Mouse (Mus musculus) brain, embryonic 14.5 days (tissue): ENCODE data around the gene Ifrd2.

Experiments
- CTCF ChIP-seq: fragments of 200-500 bp; IDR thresholded peaks from 2 replicates; pipeline ENCODE4 v1.5.1; 2012; ENCODE audit warnings: inconsistent platforms, mild to moderate bottlenecking, moderate library complexity, borderline replicate concordance; ENCODE audit not compliant: insufficient read depth, insufficient read length; ENCODE audit errors: extremely low read depth
- POLR2A ChIP-seq: fragments of 200-500 bp; IDR thresholded peaks from 2 replicates; pipeline ENCODE4 v1.6.1; 2012; ENCODE audit warnings: mild to moderate bottlenecking, inconsistent platforms, borderline replicate concordance; ENCODE audit not compliant: poor library complexity, insufficient read depth, insufficient read length, severe bottlenecking; ENCODE audit errors: extremely low read depth

DNA sequence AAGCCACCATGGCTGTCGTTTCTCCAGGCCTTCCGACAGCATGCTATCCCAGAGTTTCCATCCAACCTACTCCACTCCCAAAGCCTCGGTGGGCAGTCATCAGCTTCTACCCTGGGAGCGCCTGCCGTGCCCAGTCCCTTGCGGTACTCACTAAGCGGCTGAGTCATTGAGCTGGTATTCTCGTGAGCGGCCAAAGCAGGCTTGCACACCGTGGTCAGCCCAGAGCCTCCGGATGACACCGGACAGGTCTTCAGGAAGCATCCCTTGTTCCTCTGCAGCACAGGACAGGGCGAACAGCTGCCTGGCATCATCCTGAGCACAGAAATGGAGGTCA lies 32.1 kb downstream of the Ifrd2 start:
- no peak for TF ChIP-seq CTCF
- TF ChIP-seq POLR2A: no peak
